Mouse (Mus musculus) cortical plate, adult 2 months (tissue): Measurements from ENCODE around the gene Mknk1. TPM values are rescaled to one million over a fixed set of nuclear protein-coding genes. Genes with fewer than 3 reads are reported as not detected.

ENCODE experiments used
- H3K27ac ChIP-seq: fragments of 200-500 bp; 2 replicates; pipeline ENCODE4 v1.5.1; 2012; ENCODE audit warnings: low read length, control low read depth, inconsistent platforms; ENCODE audit not compliant: insufficient read depth
- H3K4me1 ChIP-seq: fragments of 200-500 bp; 2 replicates; pipeline ENCODE4 v1.6.1; 2011; ENCODE audit warnings: low read length; ENCODE audit not compliant: control insufficient read depth, insufficient read depth
- H3K4me3 ChIP-seq: fragments of 200-500 bp; 2 replicates; pipeline ENCODE4 v1.5.1; 2011; ENCODE audit warnings: mild to moderate bottlenecking, low read length, control low read depth; ENCODE audit not compliant: insufficient read depth
- CTCF ChIP-seq: fragments of 200-500 bp; IDR thresholded peaks from 2 replicates; pipeline ENCODE4 v1.5.1; 2011; ENCODE audit warnings: mild to moderate bottlenecking, control low read depth, low read length; ENCODE audit not compliant: insufficient read depth; ENCODE audit errors: extremely low read depth
- POLR2A ChIP-seq: fragments of 200-500 bp; IDR thresholded peaks from 2 replicates; pipeline ENCODE4 v1.6.1; 2011; ENCODE audit warnings: mild to moderate bottlenecking, low read length, control low read depth; ENCODE audit not compliant: insufficient read depth; ENCODE audit errors: extremely low read depth
- polyA plus RNA-seq: library from polyadenylated mRNA; depleted of rRNA; stranded (reverse); fragments of >200 nt; gene quantifications from 2 replicates; pipeline ENCODE4 v1.2.3, GENCODE M21; 2012

The Mknk1 gene
- polyA plus RNA-seq, 1 experiment = 59.8 TPM

GRCm38 (mm10) chr4:115824178-115824577 is 14.8 kb upstream of the Mknk1 start:
- Histone ChIP-seq H3K27ac (no peak overlapping the region), H3K4me3 (no peak overlapping the region), H3K4me1 (no peaks in the 10 kb centered on the region)
- TF ChIP-seq POLR2A = no peak
- TF ChIP-seq CTCF = no peak

GRCm38 (mm10) chr4:115825271-115825670 is 13.7 kb upstream of the Mknk1 start:
- H3K27ac ChIP-seq = no peak overlapping the region
- H3K4me3 ChIP-seq = no peak overlapping the region
- TF ChIP-seq CTCF (no peak), POLR2A (no peak)
- H3K4me1 ChIP-seq = no peaks in the 10 kb centered on the region

- no peaks in the 10 kb centered on the region for H3K4me1 ChIP-seq
- TF ChIP-seq CTCF = no peak
- no peak overlapping the region for H3K4me3 ChIP-seq
- H3K27ac ChIP-seq = no peak overlapping the region
Observed at GRCm38 (mm10) chr4:115827066-115827465, 11.9 kb upstream of the Mknk1 start.

- Histone ChIP-seq H3K4me3 (peak overlapping the region; percentile 74), H3K27ac (no peak overlapping the region), H3K4me1 (no peaks in the 10 kb centered on the region)
- no peak for TF ChIP-seq CTCF
- no peak for TF ChIP-seq POLR2A
Observed at GRCm38 (mm10) chr4:115827535-115827887, 11.5 kb upstream of the Mknk1 start.

DNA sequence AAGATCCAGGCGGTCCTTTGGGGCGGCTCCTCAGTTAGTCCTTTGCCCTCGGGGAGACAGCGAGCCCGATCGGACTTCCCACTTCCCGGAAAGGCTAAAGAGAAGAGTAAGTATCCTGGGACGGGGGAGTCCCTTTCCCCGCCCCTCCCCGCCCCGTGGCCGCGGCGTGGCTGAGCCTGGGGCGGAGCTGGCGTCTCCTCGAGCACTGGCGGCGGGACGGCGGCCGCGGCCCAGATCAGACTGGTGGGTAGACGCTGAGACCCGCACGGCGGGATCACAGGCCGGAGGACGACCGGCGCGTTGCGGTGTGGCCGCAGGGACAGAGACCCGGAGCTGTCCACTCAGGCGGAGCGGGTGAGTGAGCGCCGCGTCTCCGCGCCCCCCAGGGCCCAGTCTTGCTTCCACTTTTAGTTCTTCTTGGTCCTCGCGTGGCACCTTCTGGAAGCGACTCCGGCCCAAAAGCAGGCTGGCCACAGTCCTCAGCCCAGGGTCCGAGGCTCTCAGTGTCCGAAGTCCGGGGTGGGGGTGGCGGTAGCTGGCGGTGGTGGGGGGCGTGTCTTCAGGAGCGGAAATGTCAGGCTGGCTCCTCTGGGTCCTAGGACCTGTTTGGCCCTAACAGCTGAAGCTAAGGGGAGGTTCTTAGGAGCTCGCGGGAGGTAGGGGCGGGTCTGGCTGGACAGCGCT is 11.0 kb upstream of the Mknk1 start, which contains the start of gene Mob3c:
Mob3c (plus strand) TSS at position 205 of the 684 bp plus-strand sequence.
- peak within 1 kb of the TSS; percentile 74 for H3K4me3 ChIP-seq
- no peaks in the 10 kb centered on the region for H3K4me1 ChIP-seq
- peak within 1 kb of the TSS; percentile 53; the same call in 1 of the 2 replicates for H3K27ac ChIP-seq
- TF ChIP-seq POLR2A (0 out of 2 replicates have a peak, but pooled peaks have one; percentile 14), CTCF (no peak)

DNA sequence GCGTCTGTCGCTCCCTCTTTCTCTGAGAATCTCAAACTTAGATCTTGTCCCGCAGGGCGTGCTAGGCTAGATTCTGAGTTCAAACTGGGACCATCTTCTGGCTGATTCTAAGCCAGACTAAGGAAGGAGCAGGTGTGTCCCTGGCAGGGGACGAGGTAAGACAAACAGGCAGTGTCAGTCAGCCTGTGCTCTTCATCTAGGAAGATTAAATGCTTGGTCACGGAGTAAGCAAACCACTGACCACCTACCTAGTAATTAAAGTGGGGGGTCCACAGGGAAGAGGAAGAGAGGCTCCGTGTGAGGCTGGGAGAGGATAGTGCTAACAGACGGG is 10.5 kb upstream of the Mknk1 start:
- Histone ChIP-seq H3K4me1 (no peaks in the 10 kb centered on the region), H3K27ac (no peak overlapping the region), H3K4me3 (peak overlapping the region; percentile 74)
- TF ChIP-seq POLR2A (no peak), CTCF (no peak)

- no peak for TF ChIP-seq POLR2A
- TF ChIP-seq CTCF = no peak
- no peak overlapping the region for H3K27ac ChIP-seq
- no peak overlapping the region for H3K4me3 ChIP-seq
- H3K4me1 ChIP-seq = no peaks in the 10 kb centered on the region
Observed at GRCm38 (mm10) chr4:115830491-115830890, 8.5 kb upstream of the Mknk1 start.

DNA sequence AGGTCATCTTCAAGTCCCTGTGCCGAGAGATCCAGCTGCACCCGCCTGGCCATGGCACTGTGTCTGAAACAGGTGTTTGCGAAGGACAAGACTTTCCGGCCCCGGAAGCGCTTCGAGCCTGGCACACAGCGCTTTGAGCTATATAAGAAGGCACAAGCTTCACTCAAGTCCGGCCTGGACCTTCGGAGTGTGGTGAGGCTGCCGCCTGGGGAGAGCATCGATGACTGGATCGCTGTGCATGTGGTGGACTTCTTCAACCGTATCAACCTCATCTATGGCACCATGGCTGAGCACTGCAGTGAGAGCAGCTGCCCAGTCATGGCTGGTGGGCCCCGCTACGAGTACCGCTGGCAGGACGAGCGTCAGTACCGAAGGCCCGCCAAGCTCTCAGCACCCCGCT is 7.8 kb upstream of the Mknk1 start:
- TF ChIP-seq CTCF (no peak), POLR2A (no peak)
- Histone ChIP-seq H3K27ac (no peak overlapping the region), H3K4me3 (no peak overlapping the region), H3K4me1 (no peaks in the 10 kb centered on the region)

DNA sequence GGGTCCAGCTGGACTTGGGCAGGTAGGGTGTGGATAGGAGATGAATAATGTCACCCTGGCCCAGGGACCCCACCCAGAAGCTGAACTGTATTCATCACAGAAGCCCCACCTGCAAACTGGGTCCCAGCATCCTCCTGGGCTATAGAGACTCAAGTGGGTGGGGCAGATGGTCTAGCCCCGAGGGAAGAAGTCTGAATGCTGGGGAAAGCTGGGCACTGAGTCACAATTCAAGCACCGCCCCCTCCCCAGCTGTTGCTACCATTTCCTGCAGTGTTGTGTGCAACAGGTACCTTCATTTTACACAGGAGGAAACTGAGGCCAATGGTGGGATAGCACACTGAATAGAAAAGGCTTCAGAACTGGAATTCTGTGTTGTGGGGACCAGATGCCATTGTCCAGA is 7.0 kb upstream of the Mknk1 start:
- Histone ChIP-seq H3K4me3 (no peak overlapping the region), H3K4me1 (no peaks in the 10 kb centered on the region), H3K27ac (no peak overlapping the region)
- TF ChIP-seq POLR2A (no peak), CTCF (no peak)

DNA sequence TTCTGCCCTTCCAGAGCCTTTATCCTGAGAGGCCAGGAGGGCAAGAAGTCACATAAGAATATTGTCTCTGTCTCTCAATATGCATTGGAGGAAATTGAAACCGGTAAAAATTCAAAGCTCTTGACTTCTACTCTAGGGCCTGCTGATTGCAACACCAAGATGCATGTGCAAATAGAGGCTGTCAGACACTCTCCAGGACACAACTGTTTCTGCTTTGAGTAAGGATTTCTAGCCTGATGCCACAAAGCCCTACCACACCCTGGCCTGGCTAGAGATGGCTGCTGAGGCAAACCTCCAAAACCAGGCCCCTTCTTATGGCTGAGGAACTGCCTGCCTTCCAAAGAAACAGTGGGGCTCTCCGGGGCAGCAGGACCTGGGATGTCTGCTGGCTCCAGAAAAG is 3.4 kb upstream of the Mknk1 start:
- no peak for TF ChIP-seq POLR2A
- TF ChIP-seq CTCF = no peak
- Histone ChIP-seq H3K4me1 (no peaks in the 10 kb centered on the region), H3K27ac (no peak overlapping the region), H3K4me3 (no peak overlapping the region)
